Mouse (Mus musculus): Measurements from ENCODE around the gene Slf2. TPM values are rescaled to one million over a fixed set of nuclear protein-coding genes. Genes with fewer than 3 reads are reported as not detected.

The Slf2 gene
- total RNA-seq, 2 experiments from 2014 or later, result 11.9 to 14.5 TPM

GRCm38 (mm10) chr19:44921466-44922139, 9.3 kb upstream of the Slf2 start:
- no peak overlapping the region for H3K27ac ChIP-seq
- no peak overlapping the region for H3K4me3 ChIP-seq
- TF ChIP-seq CTCF (IDR thresholded peaks at IDR 0.05), result no peak
- intact Hi-C loops (cut with DNase I), result no loop called here
- no peak for DNase-seq

GRCm38 (mm10) chr19:44922521-44922920, 8.4 kb upstream of the Slf2 start:
- no peak for DNase-seq
- Histone ChIP-seq H3K4me3 (no peak overlapping the region), H3K27ac (no peak overlapping the region)
- intact Hi-C loops (cut with DNase I), result no loop called here
- TF ChIP-seq CTCF (IDR thresholded peaks at IDR 0.05), result no peak

GRCm38 (mm10) chr19:44924699-44925098, 6.3 kb upstream of the Slf2 start:
- TF ChIP-seq CTCF (IDR thresholded peaks at IDR 0.05), result no peak
- Histone ChIP-seq H3K4me3 (no peak overlapping the region), H3K27ac (no peak overlapping the region)
- DNase-seq, result no peak
- intact Hi-C loops (cut with DNase I), result no loop called here

GRCm38 (mm10) chr19:44926781-44927180, 4.2 kb upstream of the Slf2 start:
- no peak for TF ChIP-seq CTCF (IDR thresholded peaks at IDR 0.05)
- no peak overlapping the region for H3K27ac ChIP-seq
- H3K4me3 ChIP-seq, result no peak overlapping the region
- intact Hi-C loops (cut with DNase I), result no loop called here
- no peak for DNase-seq

GRCm38 (mm10) chr19:44927250-44927649, 3.7 kb upstream of the Slf2 start:
- Histone ChIP-seq H3K4me3 (no peak overlapping the region), H3K27ac (no peak overlapping the region)
- intact Hi-C loops (cut with DNase I), result no loop called here
- TF ChIP-seq CTCF (IDR thresholded peaks at IDR 0.05), result no peak
- DNase-seq, result no peak

GRCm38 (mm10) chr19:44928185-44928584, 2.8 kb upstream of the Slf2 start:
- DNase-seq, result no peak
- intact Hi-C loops (cut with DNase I), result no loop called here
- Histone ChIP-seq H3K27ac (no peak overlapping the region), H3K4me3 (no peak overlapping the region)
- no peak for TF ChIP-seq CTCF (IDR thresholded peaks at IDR 0.05)

GRCm38 (mm10) chr19:44929251-44929650, 1.7 kb upstream of the Slf2 start:
- Histone ChIP-seq H3K4me3 (no peak overlapping the region), H3K27ac (no peak overlapping the region)
- TF ChIP-seq CTCF (IDR thresholded peaks at IDR 0.05), result no peak
- intact Hi-C loops (cut with DNase I), result no loop called here
- no peak for DNase-seq

- intact Hi-C loops (cut with DNase I), result no loop called here
- TF ChIP-seq CTCF (IDR thresholded peaks at IDR 0.05), result no peak
- no peak for DNase-seq
- no peak overlapping the region for H3K27ac ChIP-seq
- no peak overlapping the region for H3K4me3 ChIP-seq
Observed at GRCm38 (mm10) chr19:44929663-44930062, 1.3 kb upstream of the Slf2 start.

- Histone ChIP-seq H3K27ac (peak overlapping the region; percentile 92), H3K4me3 (peak overlapping the region; percentile 94)
- no peak for DNase-seq
- intact Hi-C loops (cut with DNase I), result no loop called here
- no peak for TF ChIP-seq CTCF (IDR thresholded peaks at IDR 0.05)
Observed at GRCm38 (mm10) chr19:44930122-44930521, 829 bp upstream of the Slf2 start.

- no peak for TF ChIP-seq CTCF (IDR thresholded peaks at IDR 0.05)
- Histone ChIP-seq H3K27ac (peak overlapping the region; percentile 92), H3K4me3 (peak overlapping the region; percentile 94)
- peak; percentile 91 for DNase-seq
- intact Hi-C loops (cut with DNase I), result no loop called here
Observed at GRCm38 (mm10) chr19:44931454-44931759, 456 bp downstream of the Slf2 start.

- no peak for TF ChIP-seq CTCF (IDR thresholded peaks at IDR 0.05)
- no peak for DNase-seq
- Histone ChIP-seq H3K27ac (no peak overlapping the region), H3K4me3 (peak overlapping the region; percentile 94)
- intact Hi-C loops (cut with DNase I), result no loop called here
Observed at GRCm38 (mm10) chr19:44932051-44932450, 1.1 kb downstream of the Slf2 start.

GRCm38 (mm10) chr19:44933136-44933535, 2.2 kb downstream of the Slf2 start:
- intact Hi-C loops (cut with DNase I), result no loop called here

GRCm38 (mm10) chr19:44959633-44960032, 28.7 kb downstream of the Slf2 start:
- TF ChIP-seq CTCF (IDR thresholded peaks at IDR 0.05), result no peak
- intact Hi-C loops (cut with DNase I), result no loop called here
- H3K4me3 ChIP-seq, result no peak overlapping the region
- no peak overlapping the region for H3K27ac ChIP-seq
- no peak for DNase-seq

More at GRCm38 (mm10) chr19:44933136-44933535, 2.2 kb downstream of the Slf2 start:
- no peak overlapping the region for H3K4me3 ChIP-seq
- no peak for DNase-seq
- TF ChIP-seq CTCF (IDR thresholded peaks at IDR 0.05), result no peak
- no peak overlapping the region for H3K27ac ChIP-seq

GRCm38 (mm10) chr19:44965978-44966377, 35.0 kb downstream of the Slf2 start:
- intact Hi-C loops (cut with DNase I), result no loop called here
- no peak for DNase-seq
- TF ChIP-seq CTCF (IDR thresholded peaks at IDR 0.05), result peak; percentile 8; the same call in 1 of the 2 replicates
- Histone ChIP-seq H3K4me3 (no peak overlapping the region), H3K27ac (no peak overlapping the region)

Data from gastrocnemius, adult 2 months (tissue).